Mouse (Mus musculus) heart, postnatal 36 days (tissue): ENCODE results near the gene Mcm9. TPM values are rescaled to one million over a fixed set of nuclear protein-coding genes. Genes with fewer than 3 reads are reported as not detected.

ENCODE experiments used
- DNase-seq, 2 experiments: peaks; one replicate each; pipeline ENCODE4 v3.0.0; 2021 to 2022
- intact Hi-C: fragments of 180-260 bp; cut with DNase I; formaldehyde crosslinking; loops from one replicate; pipeline ENCODE4 v1.15.1; 2025
- total RNA-seq, 2 experiments: library from RNA; stranded (reverse); gene quantifications; 2 replicates each; pipeline ENCODE4 v1.2.3; 2021

The Mcm9 gene
- total RNA-seq, 2 experiments from 2014 or later: 3.7 TPM

- no peak for DNase-seq
- intact Hi-C loops: no loop called here
Measured at GRCm38 (mm10) chr10:53585777-53586176, 44.5 kb downstream of the Mcm9 start.

- intact Hi-C loops: no loop called here
Measured at GRCm38 (mm10) chr10:53581087-53581486, 49.2 kb downstream of the Mcm9 start.

GRCm38 (mm10) chr10:53580621-53581081, 49.6 kb downstream of the Mcm9 start:
- intact Hi-C loops: no loop called here
- peak; percentile 59 to 74 for DNase-seq

More at GRCm38 (mm10) chr10:53581087-53581486, 49.2 kb downstream of the Mcm9 start:
- DNase-seq: no peak

- DNase-seq: peak in 1 of 2 experiments; percentile 3
- intact Hi-C loops: no loop called here
Measured at GRCm38 (mm10) chr10:53580137-53580536, 50.1 kb downstream of the Mcm9 start.

- no peak for DNase-seq
- intact Hi-C loops: no loop called here
Measured at GRCm38 (mm10) chr10:53568531-53568930, 61.7 kb downstream of the Mcm9 start.

- DNase-seq: no peak
- intact Hi-C loops: no loop called here
Measured at GRCm38 (mm10) chr10:53565538-53565937, 64.7 kb downstream of the Mcm9 start.

- intact Hi-C loops: no loop called here
- DNase-seq: no peak
Measured at GRCm38 (mm10) chr10:53562001-53562400, 68.2 kb downstream of the Mcm9 start.

GRCm38 (mm10) chr10:53537596-53537995, 92.6 kb downstream of the Mcm9 start:
- no peak for DNase-seq
- intact Hi-C loops: no loop called here

GRCm38 (mm10) chr10:53532297-53532696, 97.9 kb downstream of the Mcm9 start:
- no peak for DNase-seq
- intact Hi-C loops: no loop called here

- peak; percentile 60 to 68 for DNase-seq
- intact Hi-C loops: loop anchor here (1.0 to 10.0 kb wide), 3 partner anchors 180 to 993 kb away; no protein-coding TSS in a partner anchor
Measured at GRCm38 (mm10) chr10:53527838-53528773, 102.1 kb downstream of the Mcm9 start.

- DNase-seq: no peak
- intact Hi-C loops: loop anchor here (10.0 kb wide), 1 partner anchor 993 kb away; no protein-coding TSS in a partner anchor
Measured at GRCm38 (mm10) chr10:53527344-53527743, 102.9 kb downstream of the Mcm9 start.

- intact Hi-C loops: loop anchor here (10.0 kb wide), 1 partner anchor 992 kb away; no protein-coding TSS in a partner anchor
- DNase-seq: no peak
Measured at GRCm38 (mm10) chr10:53526350-53526749, 103.9 kb downstream of the Mcm9 start.

- intact Hi-C loops: loop anchor here (10.0 kb wide), 1 partner anchor 991 kb away; no protein-coding TSS in a partner anchor
- no peak for DNase-seq
Measured at GRCm38 (mm10) chr10:53525265-53525976, 104.8 kb downstream of the Mcm9 start.

GRCm38 (mm10) chr10:53519068-53519954, 110.9 kb downstream of the Mcm9 start:
- peak in 1 of 2 experiments; percentile 38 for DNase-seq
- intact Hi-C loops: no loop called here

GRCm38 (mm10) chr10:53518599-53518913, 111.7 kb downstream of the Mcm9 start:
- no peak for DNase-seq
- intact Hi-C loops: no loop called here

- DNase-seq: no peak
- intact Hi-C loops: no loop called here
Measured at GRCm38 (mm10) chr10:53517770-53518598, 112.3 kb downstream of the Mcm9 start.

GRCm38 (mm10) chr10:53512491-53512890, 117.7 kb downstream of the Mcm9 start:
- intact Hi-C loops: no loop called here
- DNase-seq: no peak

GRCm38 (mm10) chr10:53509158-53509773, 121.0 kb downstream of the Mcm9 start:
- intact Hi-C loops: loop anchor here (1.0 to 2.0 kb wide), 3 partner anchors 42 to 161 kb away; no protein-coding TSS in a partner anchor
- peak; percentile 39 to 66 for DNase-seq

GRCm38 (mm10) chr10:53508676-53509075, 121.6 kb downstream of the Mcm9 start:
- intact Hi-C loops: loop anchor here (1.0 to 2.0 kb wide), 3 partner anchors 42 to 160 kb away; no protein-coding TSS in a partner anchor

More at GRCm38 (mm10) chr10:53508676-53509075, 121.6 kb downstream of the Mcm9 start:
- DNase-seq: no peak
